Mouse (Mus musculus) 416B (cell line): ENCODE results near the gene Efcab6.
"Not testable (repeated sequence)": the region's sequence is repeated elsewhere in the genome, so short reads cannot be mapped to it uniquely, and the experiment has no call there.

Source experiments
- DNase-seq: peaks from one replicate; pipeline ENCODE4 v3.0.0; 2011; ENCODE audit warnings: low read depth

The Efcab6 gene

GRCm38 (mm10) chr15:84065140-84065539 lies at the start of gene Efcab6:
Gene Efcab6 (minus strand): TSS chr15:84065379.
- no peak for DNase-seq

GRCm38 (mm10) chr15:84113873-84114272 lies 48.7 kb upstream of the Efcab6 start:
- no peak for DNase-seq

- no peak for DNase-seq
Observed at GRCm38 (mm10) chr15:84108899-84109298, 43.7 kb upstream of the Efcab6 start.

GRCm38 (mm10) chr15:84105924-84106500 lies 40.8 kb upstream of the Efcab6 start:
- no peak for DNase-seq

- no peak for DNase-seq
Observed at GRCm38 (mm10) chr15:84105105-84105923, 40.1 kb upstream of the Efcab6 start, which contains the start of gene Sult4a1. Gene Sult4a1 (minus strand): TSS chr15:84105754.

GRCm38 (mm10) chr15:84104626-84105025 lies 39.4 kb upstream of the Efcab6 start:
- DNase-seq: no peak

GRCm38 (mm10) chr15:84097536-84097935 lies 32.4 kb upstream of the Efcab6 start:
- DNase-seq: not testable (repeated sequence)

- DNase-seq: no peak
Observed at GRCm38 (mm10) chr15:84096051-84096450, 30.9 kb upstream of the Efcab6 start.

GRCm38 (mm10) chr15:84094921-84095320 lies 29.7 kb upstream of the Efcab6 start:
- DNase-seq: no peak

- no peak for DNase-seq
Observed at GRCm38 (mm10) chr15:84086775-84087174, 21.6 kb upstream of the Efcab6 start.

- peak; percentile 9 for DNase-seq
Observed at GRCm38 (mm10) chr15:84086364-84086763, 21.2 kb upstream of the Efcab6 start.

GRCm38 (mm10) chr15:84080069-84080468 lies 14.9 kb upstream of the Efcab6 start:
- DNase-seq: no peak

GRCm38 (mm10) chr15:84079519-84079918 lies 14.3 kb upstream of the Efcab6 start:
- DNase-seq: no peak

- peak; percentile 14 for DNase-seq
Observed at GRCm38 (mm10) chr15:84078667-84079066, 13.5 kb upstream of the Efcab6 start.

- DNase-seq: no peak
Observed at GRCm38 (mm10) chr15:84077151-84077550, 12.0 kb upstream of the Efcab6 start.

- DNase-seq: no peak
Observed at GRCm38 (mm10) chr15:84074705-84075185, 9.6 kb upstream of the Efcab6 start.

- peak; percentile 37 for DNase-seq
Observed at GRCm38 (mm10) chr15:84073911-84074704, 8.9 kb upstream of the Efcab6 start.

GRCm38 (mm10) chr15:84073058-84073457 lies 7.9 kb upstream of the Efcab6 start:
- no peak for DNase-seq

GRCm38 (mm10) chr15:84072226-84072625 lies 7.0 kb upstream of the Efcab6 start:
- DNase-seq: peak; percentile 64

- DNase-seq: no peak
Observed at GRCm38 (mm10) chr15:84070116-84070676, 5.0 kb upstream of the Efcab6 start.

GRCm38 (mm10) chr15:84069455-84070050 lies 4.4 kb upstream of the Efcab6 start:
- DNase-seq: no peak

- no peak for DNase-seq
Observed at GRCm38 (mm10) chr15:84065701-84066100, 522 bp upstream of the Efcab6 start.
